Mouse (Mus musculus) layer of hippocampus, adult 11-12 months (tissue): Measurements from ENCODE around the gene Satb1.

Source experiments
- DNase-seq: peaks from one replicate; pipeline ENCODE4 v3.0.0; 2022; ENCODE audit warnings: low spot score

The Satb1 gene

DNA sequence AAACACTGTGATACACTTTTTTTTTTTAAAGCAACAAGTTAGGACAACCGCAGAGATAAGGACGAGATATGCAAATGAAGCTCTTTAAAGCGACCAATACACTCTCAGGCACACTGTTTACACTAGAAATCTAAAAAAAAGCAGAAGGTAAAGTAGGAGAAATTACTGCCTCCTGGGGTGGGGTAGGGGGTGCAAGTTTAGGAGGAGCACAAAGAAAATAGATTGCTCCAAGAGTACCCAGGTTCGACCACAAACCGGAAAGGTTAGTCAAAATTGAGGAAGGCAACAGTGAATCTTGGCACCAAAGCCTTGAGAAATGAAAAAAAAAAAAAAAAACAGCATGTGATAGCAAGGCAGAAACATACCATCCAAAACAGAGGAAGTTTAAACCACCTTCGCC is 18.8 kb downstream of the Satb1 start:
- DNase-seq = no peak

DNA sequence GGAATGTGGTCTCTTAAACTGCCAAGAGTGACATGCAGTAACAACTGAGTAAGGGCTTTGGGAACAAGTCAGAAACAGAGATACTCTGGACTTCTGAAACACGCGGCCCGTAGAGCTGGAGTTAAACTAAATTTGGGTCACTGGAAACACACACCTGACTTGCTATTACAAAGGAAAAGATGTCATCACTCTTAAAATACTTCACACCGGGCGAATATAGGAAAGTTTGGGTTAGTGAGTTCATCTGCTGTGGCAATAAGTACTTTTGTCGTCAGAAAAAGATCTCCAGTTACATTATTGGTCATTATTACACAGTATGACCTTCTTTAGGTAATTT is 19.3 kb downstream of the Satb1 start:
- DNase-seq = no peak

DNA sequence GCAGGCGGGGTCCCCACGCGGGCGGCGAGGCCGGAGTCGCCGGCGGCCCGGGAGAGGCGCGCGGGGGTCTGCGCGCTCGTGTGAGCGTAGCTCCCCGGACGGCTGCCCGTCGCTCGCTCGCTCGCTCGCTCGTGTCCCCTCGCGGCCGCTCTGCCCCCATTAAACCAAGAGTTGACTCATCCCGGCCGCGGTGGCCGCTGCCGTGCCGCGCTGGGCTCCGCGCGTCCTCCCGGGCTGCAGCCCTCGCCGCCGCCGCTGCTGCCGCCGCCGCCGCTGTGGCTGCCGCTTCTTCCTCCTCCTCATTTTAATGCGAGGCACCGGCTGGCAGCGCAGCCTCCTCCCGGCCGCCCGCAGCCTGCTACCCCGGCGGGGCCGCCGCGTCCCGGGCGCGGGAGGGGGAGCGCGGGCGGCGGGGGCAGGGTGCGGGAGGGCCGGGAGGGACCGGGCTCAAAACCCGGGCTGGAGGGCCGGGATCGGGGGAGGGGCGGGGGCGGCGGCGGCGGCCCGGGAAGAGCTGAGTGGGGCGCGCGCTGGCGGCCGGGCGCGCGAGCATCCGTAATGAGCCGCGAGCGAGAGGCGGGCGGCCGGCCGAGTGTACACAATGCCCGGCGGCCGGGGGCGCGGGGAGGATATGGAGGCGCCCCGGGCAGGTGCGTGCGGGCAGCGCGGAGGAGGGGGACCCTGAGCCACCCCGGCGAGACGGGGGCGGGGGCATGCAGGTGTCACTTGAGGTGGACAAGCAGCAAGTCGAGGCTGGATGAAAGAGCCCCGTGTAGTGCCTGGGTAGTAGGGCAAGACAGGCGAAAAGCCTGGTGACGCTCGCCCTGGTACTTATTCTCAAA is 19.9 kb downstream of the Satb1 start:
- peak; percentile 34 for DNase-seq

DNA sequence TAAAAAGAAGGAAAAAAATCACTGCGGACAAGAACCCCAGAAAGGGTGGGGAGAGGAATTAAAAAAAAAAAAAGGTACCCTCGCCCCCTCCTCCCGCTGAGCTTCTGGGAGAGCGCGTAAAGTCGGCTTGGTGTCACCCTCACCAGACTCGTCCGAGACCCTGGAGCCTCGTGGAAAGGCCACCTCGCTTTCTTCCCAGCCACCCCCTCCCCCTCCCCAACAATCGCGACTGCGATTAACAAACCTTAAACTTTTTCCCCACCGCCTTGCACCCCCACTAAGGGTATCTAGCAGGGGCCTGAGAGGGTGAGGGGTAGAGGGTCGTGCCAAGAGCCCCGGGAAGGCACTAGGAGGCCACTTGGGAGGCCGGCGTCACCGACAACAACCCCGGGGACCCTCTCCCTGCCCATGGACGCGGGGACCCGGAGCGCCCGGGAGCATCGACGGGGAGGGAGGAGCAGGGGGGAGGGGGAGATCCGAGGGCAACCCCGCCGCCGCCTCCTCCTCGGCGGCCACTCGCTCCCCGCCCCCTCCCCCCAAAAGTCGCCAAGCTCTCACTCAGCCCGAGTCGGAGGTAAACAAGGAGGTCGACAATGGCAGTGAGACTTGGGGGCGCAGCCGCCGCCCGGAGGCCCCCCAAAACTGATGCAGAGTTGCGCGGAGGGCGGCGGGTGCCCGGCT is 20.7 kb downstream of the Satb1 start:
- no peak for DNase-seq

DNA sequence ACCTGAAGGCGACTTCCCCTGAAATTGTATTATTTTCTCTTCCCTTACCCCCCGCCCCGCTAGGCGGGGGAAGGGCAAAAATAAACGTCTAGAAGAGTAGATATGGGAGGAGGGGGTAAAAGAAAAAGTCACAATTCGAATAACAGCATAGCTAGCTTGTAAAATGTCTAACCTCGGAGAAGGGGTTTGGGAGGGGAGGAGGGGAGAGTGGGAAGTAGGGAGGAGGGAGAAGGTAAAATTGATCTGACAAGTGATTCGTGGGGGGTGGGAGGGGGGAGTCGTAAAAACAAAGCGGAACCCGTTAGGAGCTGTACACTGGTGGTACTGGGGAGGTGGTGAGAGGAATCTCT is 21.2 kb downstream of the Satb1 start:
- no peak for DNase-seq

DNA sequence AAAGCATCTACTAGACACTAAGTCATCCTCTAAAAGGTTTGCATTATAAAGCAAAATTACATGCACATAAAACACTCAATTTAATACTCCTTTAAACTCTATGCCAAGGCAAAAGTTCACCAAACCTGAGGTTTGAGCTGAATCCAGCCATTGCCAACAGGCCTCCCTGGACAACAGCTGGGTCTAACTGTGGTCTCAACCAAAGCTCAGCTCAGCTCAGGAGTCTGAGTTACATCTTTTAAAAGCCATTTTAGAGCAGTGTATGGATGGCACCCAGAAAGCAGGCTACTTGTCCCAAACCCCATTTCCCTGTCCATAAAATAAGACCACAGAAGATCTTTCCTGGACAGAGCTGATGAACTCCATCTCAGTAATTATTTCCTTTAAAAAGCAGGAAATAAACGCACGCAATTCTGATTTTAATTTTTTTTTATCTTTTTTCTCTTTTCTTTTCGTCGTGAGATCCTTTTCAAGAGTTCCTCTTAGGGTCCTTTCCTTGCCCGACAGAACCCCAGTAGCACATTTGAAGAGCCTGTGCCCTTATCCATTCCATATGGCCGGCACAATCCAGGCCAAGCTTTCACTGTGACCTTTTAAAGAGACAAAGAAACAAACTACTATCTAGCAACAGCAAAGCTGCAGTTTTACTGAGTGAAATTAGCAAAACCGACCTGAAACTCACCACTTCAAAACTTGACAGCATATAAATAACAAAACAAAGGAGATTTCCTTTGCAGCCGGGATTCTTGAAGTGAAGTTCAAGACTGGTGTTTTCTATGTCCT is 21.8 kb downstream of the Satb1 start:
- DNase-seq = peak; percentile 47

DNA sequence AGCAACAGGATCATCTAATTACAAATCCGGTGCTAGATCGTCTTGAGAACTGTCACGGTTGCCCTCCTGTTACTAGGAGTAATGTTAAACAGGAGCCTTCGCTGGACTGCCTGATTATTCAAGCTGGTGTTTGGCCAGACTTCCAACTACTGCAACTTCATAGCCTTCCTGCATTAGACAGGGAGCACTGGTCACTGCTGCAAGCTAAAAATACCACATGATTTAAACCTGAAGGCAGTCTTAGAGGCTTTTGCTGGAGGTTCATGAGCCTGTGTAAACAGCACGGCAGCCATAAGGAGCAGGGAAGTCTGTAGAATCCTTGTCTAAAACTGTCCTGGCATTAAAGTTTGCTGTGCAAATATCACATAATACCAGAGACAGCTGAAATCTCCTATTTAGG is 25.7 kb downstream of the Satb1 start:
- no peak for DNase-seq

DNA sequence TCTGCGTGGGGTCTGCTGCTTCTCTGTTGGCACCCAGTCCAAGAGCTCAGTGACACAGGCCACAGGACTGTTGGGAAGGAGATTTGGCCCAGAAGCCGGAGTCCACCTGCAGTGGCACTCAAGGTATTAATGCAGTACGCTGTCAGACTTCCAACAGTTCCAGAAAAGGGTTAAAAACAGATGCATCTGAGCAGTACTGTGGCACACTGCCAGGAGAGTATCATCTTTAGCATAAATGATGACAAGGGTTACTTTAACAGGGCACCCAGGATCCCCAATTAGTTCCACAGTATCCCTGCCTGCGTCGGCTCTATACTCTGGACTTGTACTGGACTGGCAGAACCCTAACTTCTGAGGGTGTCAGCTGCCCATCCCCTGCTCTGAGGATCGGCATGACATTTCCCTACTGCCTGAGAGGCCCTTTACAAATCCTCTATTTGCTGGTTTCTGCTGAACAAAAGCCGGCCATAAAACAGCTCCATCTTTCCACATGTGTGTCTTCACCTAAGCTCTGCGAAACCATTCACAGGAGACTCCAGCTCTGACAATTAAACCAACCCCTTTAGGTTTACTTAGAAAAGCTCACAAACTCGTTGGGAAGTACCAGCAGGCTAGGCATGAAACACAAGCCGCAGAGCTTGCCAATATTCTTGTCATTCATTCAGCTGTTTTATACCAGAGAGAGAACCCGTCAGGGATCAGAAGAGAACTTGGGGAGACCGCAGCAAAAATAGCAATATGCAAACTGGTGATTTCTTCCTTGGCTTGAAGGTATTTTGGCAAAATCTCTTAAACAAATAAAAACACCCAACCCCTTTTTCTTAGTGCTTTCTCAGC is 26.7 kb downstream of the Satb1 start:
- no peak for DNase-seq

DNA sequence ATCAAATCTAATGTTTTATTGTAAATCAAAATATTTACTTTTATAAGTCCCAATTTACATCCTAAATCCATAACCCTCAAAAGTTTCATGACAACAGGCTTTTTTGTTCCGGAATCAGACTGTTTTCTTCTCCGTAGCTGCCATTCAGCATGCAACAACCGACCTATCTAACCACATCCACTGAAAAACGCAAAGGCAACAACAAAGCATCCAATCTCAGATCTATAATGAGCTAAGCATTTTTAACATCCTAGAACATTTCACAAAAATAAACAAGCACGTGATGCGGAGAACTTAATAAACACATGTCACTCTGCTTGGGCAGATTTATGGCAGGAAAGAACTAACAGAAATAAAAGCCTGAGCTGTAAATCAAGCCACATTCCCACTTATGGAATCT is 32.9 kb downstream of the Satb1 start:
- DNase-seq = no peak

DNA sequence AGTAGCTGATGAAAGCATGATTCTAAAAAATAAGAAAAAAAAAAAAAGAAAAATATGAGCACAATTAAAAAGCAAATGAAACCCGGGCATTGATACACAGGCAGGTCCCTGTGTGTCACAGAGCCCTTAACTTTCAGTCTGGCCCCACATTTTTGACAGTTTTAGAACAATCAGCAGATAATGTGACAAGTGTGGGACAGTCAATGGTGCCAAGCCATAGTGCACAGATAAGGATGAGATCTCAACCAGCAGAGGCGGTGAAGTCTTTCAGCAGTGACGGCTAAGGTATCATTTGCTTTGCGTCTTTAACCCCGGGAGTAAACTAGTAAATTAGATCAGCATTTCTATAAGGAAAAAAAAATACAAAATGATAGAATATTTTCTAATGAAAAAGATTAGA is 36.6 kb downstream of the Satb1 start:
- DNase-seq = no peak

DNA sequence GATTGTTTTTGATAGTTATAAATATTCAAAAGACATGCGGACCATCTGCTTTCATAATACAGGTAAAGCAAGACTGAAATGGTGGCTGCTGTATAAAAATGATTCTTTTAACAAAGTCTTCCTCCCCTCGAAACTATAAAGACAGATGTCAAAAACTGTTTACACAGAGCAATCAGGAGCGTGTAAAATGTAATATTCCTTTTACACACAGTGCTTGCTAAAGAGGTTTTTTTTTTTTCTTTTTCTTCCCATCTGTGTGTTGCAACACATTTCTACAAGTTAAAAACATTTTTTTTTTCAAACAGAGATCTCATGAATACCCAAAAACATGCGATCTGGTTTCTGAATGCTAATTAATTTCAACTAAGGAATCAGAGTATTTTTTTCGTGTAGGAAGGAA is 41.9 kb downstream of the Satb1 start:
- DNase-seq = no peak

DNA sequence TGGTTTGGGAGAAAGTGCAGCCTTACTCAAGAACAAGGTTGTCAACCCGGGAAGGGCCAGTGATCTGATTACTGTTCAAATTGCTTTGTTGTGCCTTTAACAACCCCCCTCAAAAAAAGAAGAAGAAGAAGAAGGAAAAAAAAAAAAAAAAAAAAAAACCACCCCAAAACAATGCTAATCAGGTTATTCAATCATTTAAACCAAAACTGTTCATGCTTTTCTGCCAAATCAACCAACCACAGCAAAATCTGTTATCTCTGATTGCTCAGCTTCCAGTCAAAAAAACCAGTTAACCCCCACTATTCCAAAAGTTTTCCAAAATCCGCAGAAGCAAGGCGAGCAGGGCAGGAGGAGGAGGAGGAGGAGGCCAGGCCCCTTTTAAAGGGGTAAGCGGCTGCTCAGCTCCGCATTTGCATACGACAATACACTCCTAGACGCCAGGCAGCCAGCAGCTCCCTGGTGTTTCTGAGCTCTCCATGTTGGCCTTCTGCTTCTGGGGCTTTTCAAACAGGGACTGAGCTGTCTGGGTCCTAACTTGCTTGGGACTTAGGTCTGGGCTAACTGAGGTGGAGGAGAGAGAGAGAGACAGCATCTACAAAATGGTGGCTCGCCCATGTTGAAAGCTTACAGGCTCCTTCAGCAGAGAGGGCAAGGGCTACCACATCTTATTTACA is 42.6 kb downstream of the Satb1 start:
- no peak for DNase-seq

DNA sequence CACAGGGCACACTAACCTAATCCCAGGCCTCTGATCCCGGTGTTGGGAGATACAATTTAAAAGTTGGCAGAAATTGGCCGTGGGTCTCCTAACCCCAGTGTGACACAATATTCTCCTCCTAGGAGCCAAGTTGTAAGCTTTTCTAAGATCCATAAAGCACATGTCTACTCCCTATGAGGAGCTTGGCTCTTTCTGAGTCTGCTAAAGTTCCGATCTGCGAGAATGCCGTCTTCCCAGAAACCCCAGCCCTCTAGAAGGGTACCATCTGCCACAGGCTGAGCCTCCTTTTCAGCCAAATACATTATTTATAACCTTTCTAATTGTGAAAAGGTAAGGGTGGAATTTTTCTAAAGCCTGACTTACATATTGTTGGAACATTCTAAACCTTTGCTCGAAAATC is 43.3 kb downstream of the Satb1 start:
- no peak for DNase-seq

DNA sequence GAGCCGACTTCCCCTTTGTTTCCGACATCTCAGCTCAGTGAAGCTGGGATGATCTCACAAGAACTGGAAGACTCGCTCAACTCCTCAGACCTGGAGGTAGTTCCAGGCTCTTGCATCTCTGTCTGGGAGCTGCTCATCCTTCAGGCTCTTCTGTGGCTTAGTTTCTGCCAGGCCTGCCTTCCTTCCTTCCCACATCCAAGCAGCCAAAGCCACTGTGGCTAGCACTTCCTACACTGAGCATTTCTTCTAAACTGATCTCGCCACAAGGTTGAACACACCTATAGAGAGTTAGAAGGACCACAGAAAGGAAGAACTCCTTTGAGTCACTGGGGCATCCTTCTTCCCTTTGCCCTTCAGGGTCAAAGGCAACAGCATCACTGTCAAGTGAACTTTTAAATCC is 44.0 kb downstream of the Satb1 start:
- DNase-seq = no peak

DNA sequence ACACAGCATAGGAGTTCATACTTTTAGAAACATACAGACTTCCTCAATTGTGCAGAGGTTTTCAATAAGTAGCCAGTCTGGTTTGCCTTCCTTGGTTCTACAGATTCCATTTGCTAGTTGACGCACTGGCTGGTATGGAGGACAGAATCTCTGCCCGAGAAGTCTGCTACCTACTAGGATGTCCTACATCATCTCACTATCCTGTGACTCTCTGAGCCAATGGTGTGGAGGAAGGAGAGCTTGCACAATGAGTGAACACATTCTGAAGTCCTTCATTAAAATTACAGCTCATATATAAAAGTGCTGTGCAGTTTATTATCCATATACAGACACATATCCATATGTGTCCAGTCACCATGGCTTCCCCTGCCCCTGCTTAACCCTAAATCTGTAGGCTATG is 45.1 kb downstream of the Satb1 start:
- DNase-seq = no peak

DNA sequence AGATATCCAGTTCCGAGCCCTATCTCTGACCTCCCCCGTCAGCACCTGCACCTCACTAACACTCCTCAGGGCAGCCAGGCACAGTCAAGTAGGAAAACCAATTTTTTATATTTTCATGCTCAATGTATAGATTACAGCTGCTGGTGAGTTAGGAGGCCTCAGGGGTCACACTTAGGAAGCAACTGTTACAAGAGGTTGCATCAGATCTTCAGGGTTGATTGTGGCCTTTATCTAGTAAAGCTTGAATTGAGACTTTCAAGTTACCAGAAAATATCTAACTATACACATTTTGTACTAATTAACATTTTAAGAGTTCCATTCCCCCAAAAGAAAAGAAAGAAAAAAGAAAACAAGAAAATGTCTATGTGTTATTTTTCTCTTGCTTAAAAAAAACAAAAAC is 47.0 kb downstream of the Satb1 start:
- DNase-seq = no peak

DNA sequence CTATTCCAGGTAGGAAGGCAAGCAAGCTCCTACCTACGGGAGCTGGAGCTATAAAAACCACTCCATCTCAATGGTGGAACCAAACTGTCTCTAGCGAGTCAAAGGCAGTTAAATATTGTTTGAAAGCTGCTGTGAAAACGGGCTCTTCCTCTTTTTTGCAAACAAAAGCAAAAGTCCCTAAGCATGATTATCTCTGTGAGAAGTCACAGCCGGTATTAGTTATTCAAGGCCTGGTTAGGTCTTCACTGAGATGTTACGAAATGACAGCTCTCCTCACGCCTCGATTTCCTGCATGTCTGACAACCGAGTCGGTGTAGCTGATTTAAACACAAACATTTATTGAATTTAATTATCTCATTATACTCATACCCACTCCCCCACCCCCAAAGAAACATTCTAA is 48.2 kb downstream of the Satb1 start:
- no peak for DNase-seq

DNA sequence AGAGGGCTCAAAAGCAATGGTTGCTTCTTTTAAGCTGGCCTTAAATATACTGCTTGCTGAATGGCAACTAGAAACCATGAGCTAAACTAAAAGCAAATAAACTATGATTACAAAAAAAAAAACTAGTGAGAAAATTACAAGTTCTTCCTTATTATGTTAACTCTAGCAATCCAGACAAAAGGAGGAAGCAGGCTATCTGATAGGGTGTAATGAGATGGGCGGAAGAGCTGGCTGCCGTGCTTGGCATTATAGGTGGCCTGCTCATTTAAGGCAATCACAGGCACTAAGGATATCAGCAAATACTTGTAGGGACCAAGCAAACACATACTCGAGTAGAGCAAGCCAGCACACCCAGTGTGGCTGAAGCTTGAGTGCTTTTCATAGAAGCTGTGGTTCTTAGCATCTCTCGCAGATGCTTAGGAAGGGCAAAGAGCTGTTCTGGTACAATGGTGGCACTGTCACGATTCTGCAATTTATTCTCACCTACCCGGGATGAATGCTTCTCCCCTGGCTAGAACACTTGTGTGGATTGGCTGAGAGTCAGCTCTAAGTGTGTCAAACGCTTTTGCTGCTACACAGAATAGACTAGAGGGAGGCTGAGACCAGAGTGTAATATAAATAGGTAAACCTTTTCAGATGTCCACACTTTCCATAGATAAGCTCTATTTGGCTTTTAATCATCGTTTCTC is 49.4 kb downstream of the Satb1 start:
- no peak for DNase-seq

DNA sequence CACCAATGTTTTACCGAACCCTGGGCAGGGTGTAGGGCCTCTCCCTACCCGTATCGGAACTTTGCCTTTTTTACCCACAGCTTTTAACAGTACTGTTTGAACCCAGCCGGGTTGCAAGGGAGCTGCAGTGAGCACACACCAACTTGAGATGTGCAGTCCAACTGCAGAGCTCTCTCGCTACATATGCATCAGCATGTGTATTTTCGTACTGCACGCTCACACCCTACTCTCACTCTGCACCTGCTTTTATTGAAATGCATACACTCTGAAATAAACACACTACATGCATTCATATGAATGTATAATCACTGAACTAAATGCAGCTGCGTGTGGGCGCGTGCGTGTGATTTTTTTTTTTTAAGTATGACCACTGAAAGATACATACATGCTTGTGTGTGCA is 53.1 kb downstream of the Satb1 start:
- no peak for DNase-seq

DNA sequence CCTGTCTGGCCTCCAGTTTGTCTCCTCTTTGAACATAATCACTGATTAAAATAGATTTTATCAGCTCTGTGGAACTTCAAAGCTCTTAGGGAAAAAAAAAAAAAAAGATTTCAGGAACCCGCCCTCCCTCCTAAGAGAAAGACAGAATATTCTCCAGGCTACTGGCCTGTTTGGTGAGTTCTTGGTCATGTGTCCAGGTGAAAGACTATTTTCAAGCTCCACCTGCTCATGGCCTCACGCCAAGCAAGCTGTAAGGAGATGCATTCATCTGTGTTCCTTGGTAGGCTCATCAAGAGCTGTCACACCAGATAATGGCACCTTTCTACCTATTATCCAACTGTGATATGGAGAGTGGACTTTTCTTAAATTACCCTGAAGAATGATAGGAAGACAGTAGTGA is 54.1 kb downstream of the Satb1 start:
- no peak for DNase-seq

DNA sequence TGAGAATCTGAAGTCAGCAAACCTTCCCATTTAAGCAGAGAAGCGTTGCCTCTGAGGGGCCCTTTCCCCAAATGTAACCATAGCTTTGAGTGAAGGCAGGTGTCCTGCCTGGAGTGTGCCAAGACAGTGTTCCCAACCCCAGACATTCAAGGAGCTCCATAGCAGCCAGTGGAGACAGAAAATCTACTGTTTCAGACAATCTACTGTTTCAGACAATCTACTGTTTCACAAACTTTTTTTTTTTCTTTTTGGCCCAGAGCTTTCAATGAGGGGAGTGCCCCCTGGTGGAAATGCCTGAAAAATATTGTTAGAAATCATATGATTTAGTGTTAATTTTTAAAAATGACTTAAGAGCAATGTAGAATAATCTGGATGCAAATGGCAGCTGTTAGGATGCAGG is 55.3 kb downstream of the Satb1 start:
- DNase-seq = peak; percentile 44
